Mouse (Mus musculus): ENCODE measurements around the gene Flywch1. TPM values are rescaled to one million over a fixed set of nuclear protein-coding genes. Genes with fewer than 3 reads are reported as not detected.

Gene Flywch1
- 1.4 and 2.3 TPM in 2 replicates for polyA plus RNA-seq (2012)

DNA sequence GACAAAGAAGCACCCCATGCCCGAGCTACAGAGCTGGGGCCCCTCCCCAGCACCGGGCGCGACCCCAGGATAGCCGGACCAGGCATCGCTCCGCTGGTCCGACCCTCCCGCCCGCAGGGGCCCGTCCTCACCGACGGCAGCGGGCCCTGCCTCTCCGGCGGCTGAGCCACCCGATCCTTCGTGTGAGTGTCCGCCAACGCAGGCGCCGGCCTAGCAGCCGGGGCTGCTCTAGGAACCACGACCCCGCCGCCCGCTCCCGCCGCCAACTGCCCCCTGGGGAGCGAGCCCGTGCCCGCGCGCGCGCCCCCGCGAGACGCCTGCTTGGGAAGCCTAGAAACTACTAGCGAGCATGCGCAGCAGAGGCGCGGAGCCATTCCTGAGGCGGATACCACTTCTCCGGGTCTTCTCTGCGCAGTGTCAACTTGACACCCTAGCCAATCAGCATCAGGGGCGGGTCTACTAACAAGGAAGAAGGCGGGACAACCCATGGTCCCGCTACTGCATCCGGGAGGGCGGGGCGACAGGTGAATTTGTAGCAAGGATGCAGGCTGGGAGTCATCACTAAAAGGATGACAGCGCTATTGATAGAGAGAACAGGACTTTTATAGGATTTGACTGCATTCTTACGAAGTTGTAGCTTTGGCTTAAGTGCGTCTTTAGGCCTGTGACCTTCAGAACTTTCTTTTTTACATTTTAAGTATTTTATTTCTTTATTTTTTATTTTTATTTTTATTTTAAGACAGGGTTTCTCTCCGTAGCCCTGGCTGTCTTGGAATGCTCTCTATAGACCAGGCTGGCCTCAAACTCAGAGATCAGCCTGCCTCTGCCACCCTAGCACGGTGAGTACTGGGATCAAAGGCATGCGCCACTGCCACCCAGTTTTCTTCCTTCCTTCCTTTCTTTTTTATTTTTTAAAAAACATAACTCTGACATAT is at the start of gene Flywch1:
TSS of gene Flywch1 (minus strand) at position 319 of the 935 bp plus-strand sequence.
- peaks cover 8% of the 10 kb centered on the region for H3K27me3 ChIP-seq (ENCODE audit: control insufficient read depth)
- peak within 1 kb of the TSS; percentile 94 for H3K4me3 ChIP-seq (replicated peaks)
- no peaks in the 10 kb centered on the region for H3K9me3 ChIP-seq (ENCODE audit: control insufficient read depth, low read length)
- peaks cover 18% of the 10 kb centered on the region for H3K4me1 ChIP-seq (ENCODE audit: control insufficient read depth)
- no peaks in the 10 kb centered on the region for H3K36me3 ChIP-seq (ENCODE audit: control insufficient read depth)
- TF ChIP-seq TAL1 (IDR thresholded peaks at IDR 0.05; ENCODE audit: low read length), result no peak
- TF ChIP-seq GATA1 (IDR thresholded peaks at IDR 0.05; ENCODE audit: low read length), result no peak

DNA sequence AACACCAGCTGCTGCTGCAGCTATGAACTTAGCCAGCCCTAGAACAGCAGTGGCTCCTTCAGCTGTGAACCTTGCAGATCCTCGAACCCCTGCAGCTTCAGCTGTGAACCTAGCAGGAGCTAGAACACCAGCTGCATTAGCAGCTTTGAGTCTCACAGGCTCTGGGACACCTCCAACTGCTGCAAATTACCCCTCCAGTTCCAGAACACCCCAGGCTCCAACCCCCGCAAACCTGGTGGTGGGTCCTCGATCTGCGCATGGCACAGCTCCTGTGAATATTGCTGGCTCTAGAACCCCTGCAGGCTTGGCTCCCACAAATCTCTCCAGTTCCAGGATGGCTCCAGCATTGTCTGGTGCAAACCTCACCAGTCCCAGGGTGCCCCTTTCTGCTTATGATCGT is 49.3 kb upstream of the Flywch1 start:
- H3K4me1 ChIP-seq (ENCODE audit: control insufficient read depth), result peaks cover 2% of the 10 kb centered on the region; the same call in 1 of the 2 replicates
- no peak overlapping the region for H3K4me3 ChIP-seq (replicated peaks)
- H3K9me3 ChIP-seq (ENCODE audit: control insufficient read depth, low read length), result peaks cover 55% of the 10 kb centered on the region
- TF ChIP-seq GATA1 (IDR thresholded peaks at IDR 0.05; ENCODE audit: low read length) (no peak), TAL1 (IDR thresholded peaks at IDR 0.05; ENCODE audit: low read length) (no peak)
- H3K36me3 ChIP-seq (ENCODE audit: control insufficient read depth), result peaks cover 100% of the 10 kb centered on the region
- peaks cover 7% of the 10 kb centered on the region; the same call in 1 of the 2 replicates for H3K27me3 ChIP-seq (ENCODE audit: control insufficient read depth)

DNA sequence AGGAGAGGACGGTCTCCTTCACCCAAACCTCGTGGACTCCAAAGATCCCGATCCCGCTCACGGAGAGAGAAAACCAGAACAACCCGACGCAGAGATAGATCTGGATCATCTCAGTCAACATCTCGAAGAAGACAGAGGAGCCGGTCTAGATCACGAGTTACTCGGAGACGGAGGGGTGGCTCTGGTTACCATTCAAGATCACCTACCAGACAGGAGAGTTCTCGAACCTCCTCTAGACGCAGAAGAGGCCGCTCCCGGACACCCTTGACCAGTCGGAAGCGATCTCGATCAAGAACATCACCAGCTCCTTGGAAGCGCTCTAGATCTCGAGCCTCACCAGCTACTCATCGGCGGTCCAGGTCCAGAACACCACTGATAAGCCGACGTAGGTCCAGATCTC is 47.8 kb upstream of the Flywch1 start:
- TF ChIP-seq TAL1 (IDR thresholded peaks at IDR 0.05; ENCODE audit: low read length) (no peak), GATA1 (IDR thresholded peaks at IDR 0.05; ENCODE audit: low read length) (no peak)
- Histone ChIP-seq H3K36me3 (ENCODE audit: control insufficient read depth) (peaks cover 100% of the 10 kb centered on the region), H3K9me3 (ENCODE audit: control insufficient read depth, low read length) (peaks cover 68% of the 10 kb centered on the region), H3K4me3 (replicated peaks) (no peak overlapping the region), H3K27me3 (ENCODE audit: control insufficient read depth) (peaks cover 12% of the 10 kb centered on the region; the same call in 1 of the 2 replicates), H3K4me1 (ENCODE audit: control insufficient read depth) (peaks cover 2% of the 10 kb centered on the region; the same call in 1 of the 2 replicates)

DNA sequence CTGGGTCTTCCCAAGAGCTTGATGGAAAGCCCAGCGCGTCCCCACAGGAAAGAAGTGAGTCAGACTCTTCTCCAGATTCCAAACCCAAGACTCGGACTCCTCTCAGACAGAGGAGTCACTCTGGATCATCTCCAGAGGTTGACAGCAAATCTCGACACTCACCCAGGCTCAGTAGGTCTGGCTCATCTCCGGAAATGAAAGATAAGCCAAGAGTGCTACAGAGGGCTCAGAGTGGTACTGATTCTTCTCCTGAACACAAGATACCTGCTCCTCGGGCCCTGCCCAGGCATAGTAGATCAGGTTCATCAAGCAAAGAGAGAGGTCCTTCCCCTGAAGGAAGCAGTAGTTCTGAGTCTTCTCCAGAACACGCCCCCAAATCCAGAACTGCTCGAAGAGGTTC is 47.2 kb upstream of the Flywch1 start:
- H3K36me3 ChIP-seq (ENCODE audit: control insufficient read depth), result peaks cover 100% of the 10 kb centered on the region
- H3K9me3 ChIP-seq (ENCODE audit: control insufficient read depth, low read length), result peaks cover 72% of the 10 kb centered on the region
- TF ChIP-seq GATA1 (IDR thresholded peaks at IDR 0.05; ENCODE audit: low read length) (no peak), TAL1 (IDR thresholded peaks at IDR 0.05; ENCODE audit: low read length) (no peak)
- no peak overlapping the region for H3K4me3 ChIP-seq (replicated peaks)
- peaks cover 12% of the 10 kb centered on the region; the same call in 1 of the 2 replicates for H3K27me3 ChIP-seq (ENCODE audit: control insufficient read depth)
- H3K4me1 ChIP-seq (ENCODE audit: control insufficient read depth), result peaks cover 2% of the 10 kb centered on the region; the same call in 1 of the 2 replicates

DNA sequence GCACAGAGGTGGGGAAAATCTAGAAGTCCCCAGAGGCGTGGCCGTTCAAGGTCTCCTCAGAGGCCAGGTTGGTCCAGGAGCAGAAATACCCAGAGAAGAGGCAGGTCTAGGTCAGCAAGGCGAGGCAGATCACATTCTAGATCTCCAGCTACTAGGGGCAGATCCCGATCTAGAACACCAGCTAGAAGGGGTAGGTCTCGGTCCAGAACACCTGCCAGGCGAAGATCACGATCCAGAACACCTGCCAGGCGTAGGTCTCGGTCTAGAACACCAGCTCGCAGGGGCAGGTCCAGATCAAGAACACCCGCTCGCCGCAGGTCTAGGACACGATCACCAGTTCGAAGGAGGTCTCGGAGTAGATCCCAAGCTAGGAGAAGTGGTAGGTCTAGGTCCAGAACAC is 44.2 kb upstream of the Flywch1 start:
- Histone ChIP-seq H3K27me3 (ENCODE audit: control insufficient read depth) (peaks cover 12% of the 10 kb centered on the region; the same call in 1 of the 2 replicates), H3K4me3 (replicated peaks) (no peak overlapping the region), H3K4me1 (ENCODE audit: control insufficient read depth) (no peaks in the 10 kb centered on the region), H3K9me3 (ENCODE audit: control insufficient read depth, low read length) (peaks cover 66% of the 10 kb centered on the region), H3K36me3 (ENCODE audit: control insufficient read depth) (peaks cover 100% of the 10 kb centered on the region)
- no peak for TF ChIP-seq TAL1 (IDR thresholded peaks at IDR 0.05; ENCODE audit: low read length)
- TF ChIP-seq GATA1 (IDR thresholded peaks at IDR 0.05; ENCODE audit: low read length), result no peak

DNA sequence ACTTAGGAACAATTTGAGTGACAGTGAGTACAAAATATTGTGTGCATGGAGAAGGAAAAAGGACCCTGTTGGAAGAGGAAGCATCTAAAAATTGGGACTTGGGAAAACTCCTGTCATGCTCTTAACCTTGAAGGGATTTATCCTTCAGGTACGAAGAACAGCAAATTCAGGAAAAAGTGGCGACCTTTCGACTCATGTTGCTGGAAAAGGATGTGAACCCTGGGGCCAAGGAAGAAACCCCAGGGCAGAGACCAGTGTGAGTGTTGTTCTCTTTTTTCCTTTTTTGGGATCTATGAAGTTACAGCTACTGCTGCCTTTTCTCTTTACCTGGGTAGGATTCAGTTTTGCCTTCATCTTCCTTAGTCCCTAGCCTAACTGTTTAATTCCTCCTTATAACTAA is 36.5 kb upstream of the Flywch1 start:
- Histone ChIP-seq H3K36me3 (ENCODE audit: control insufficient read depth) (peaks cover 75% of the 10 kb centered on the region), H3K4me1 (ENCODE audit: control insufficient read depth) (peaks cover 26% of the 10 kb centered on the region), H3K9me3 (ENCODE audit: control insufficient read depth, low read length) (no peaks in the 10 kb centered on the region), H3K27me3 (ENCODE audit: control insufficient read depth) (no peaks in the 10 kb centered on the region), H3K4me3 (replicated peaks) (no peak overlapping the region)
- TF ChIP-seq TAL1 (IDR thresholded peaks at IDR 0.05; ENCODE audit: low read length) (no peak), GATA1 (IDR thresholded peaks at IDR 0.05; ENCODE audit: low read length) (no peak)

DNA sequence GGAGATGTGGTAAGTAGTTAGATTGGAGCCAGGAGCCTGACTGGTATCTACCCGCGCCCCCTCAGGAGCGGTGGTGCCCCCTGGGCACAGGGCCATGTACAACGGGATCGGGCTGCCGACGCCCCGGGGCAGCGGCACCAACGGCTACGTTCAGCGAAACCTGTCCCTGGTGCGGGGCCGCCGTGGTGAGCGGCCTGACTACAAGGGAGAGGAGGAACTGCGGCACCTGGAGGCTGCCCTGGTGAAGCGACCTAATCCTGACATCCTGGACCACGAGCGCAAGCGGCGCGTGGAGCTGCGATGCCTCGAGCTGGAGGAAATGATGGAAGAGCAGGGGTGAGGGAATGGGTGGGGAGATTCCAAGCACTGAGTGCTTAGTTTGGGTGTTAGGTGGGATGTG is 35.5 kb upstream of the Flywch1 start:
- Histone ChIP-seq H3K27me3 (ENCODE audit: control insufficient read depth) (no peaks in the 10 kb centered on the region), H3K36me3 (ENCODE audit: control insufficient read depth) (peaks cover 64% of the 10 kb centered on the region), H3K4me3 (replicated peaks) (peak overlapping the region; percentile 22), H3K9me3 (ENCODE audit: control insufficient read depth, low read length) (no peaks in the 10 kb centered on the region), H3K4me1 (ENCODE audit: control insufficient read depth) (peaks cover 31% of the 10 kb centered on the region)
- TF ChIP-seq GATA1 (IDR thresholded peaks at IDR 0.05; ENCODE audit: low read length) (no peak), TAL1 (IDR thresholded peaks at IDR 0.05; ENCODE audit: low read length) (no peak)

DNA sequence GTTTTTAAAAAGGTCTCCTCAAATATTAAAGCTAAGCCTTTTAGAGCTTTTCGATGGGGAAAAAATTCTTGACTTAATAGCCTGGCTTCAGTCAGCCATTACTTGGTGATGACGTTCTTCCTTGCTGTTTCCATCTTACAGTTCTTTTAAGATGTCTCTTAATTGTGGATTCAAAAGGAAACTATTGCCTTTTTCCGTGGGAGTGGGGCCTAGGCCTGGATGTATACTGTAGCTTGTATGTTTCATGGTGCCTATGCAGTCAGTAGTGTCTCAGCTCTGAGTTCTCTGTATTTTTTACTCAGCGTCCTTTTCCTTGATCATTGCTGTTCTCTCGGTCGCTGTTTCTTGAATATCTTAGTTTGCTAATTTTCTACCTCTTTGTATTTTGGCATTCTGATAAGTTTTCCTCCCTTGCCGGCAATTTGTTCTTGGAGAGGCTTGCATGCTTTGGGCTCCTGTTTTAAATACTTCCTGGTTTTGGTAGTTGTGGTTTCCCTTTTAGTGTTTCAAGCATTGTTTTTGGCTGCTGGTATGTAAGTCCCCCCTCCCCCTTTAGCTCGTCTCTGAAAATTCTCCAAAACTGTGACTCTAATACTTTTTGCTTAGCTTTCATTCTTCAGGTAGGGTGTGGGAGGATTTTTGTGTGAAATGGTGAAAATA is 33.2 kb upstream of the Flywch1 start:
- peak overlapping the region; percentile 79 for H3K4me3 ChIP-seq (replicated peaks)
- H3K36me3 ChIP-seq (ENCODE audit: control insufficient read depth), result peaks cover 41% of the 10 kb centered on the region
- no peaks in the 10 kb centered on the region; the same call in 1 of the 2 replicates for H3K27me3 ChIP-seq (ENCODE audit: control insufficient read depth)
- peaks cover 35% of the 10 kb centered on the region for H3K4me1 ChIP-seq (ENCODE audit: control insufficient read depth)
- no peaks in the 10 kb centered on the region for H3K9me3 ChIP-seq (ENCODE audit: control insufficient read depth, low read length)
- TF ChIP-seq GATA1 (IDR thresholded peaks at IDR 0.05; ENCODE audit: low read length) (no peak), TAL1 (IDR thresholded peaks at IDR 0.05; ENCODE audit: low read length) (no peak)
